Mouse (Mus musculus) myocyte (in vitro differentiated cells): ENCODE results near the gene Rxylt1. TPM values are rescaled to one million over a fixed set of nuclear protein-coding genes. Genes with fewer than 3 reads are reported as not detected.
A peak's percentile ranks its signal among the peaks of the same experiment; 100 is the strongest.

Experiments
- H3K27me3 ChIP-seq: one replicate; pipeline ENCODE4 v1.6.1; 2011; ENCODE audit not compliant: control insufficient read depth, insufficient read depth, insufficient read length
- H3K36me3 ChIP-seq: one replicate; pipeline ENCODE4 v1.6.1; 2011; ENCODE audit not compliant: control insufficient read depth, insufficient read depth
- H3K4me2 ChIP-seq: one replicate; pipeline ENCODE4 v1.6.1; 2011; ENCODE audit warnings: low read depth, control low read depth
- H3K4me3 ChIP-seq: one replicate; pipeline ENCODE4 v1.5.1; 2011; ENCODE audit warnings: mild to moderate bottlenecking, control low read depth, moderate library complexity
- H3K79me2 ChIP-seq: one replicate; pipeline ENCODE4 v1.6.1; 2011; ENCODE audit not compliant: control insufficient read depth, insufficient read depth
- H3ac ChIP-seq: one replicate; pipeline ENCODE4 v1.6.1; 2011; ENCODE audit not compliant: control insufficient read depth, insufficient read length
- CEBPB ChIP-seq: IDR thresholded peaks from 2 replicates; pipeline ENCODE4 v1.6.1; 2011; ENCODE audit warnings: mild to moderate bottlenecking, moderate library complexity; ENCODE audit not compliant: poor library complexity, insufficient read depth, severe bottlenecking
- E2F4 ChIP-seq: IDR thresholded peaks from one replicate; pipeline ENCODE4 v1.6.1; 2011; ENCODE audit warnings: mild to moderate bottlenecking, control low read depth, moderate library complexity; ENCODE audit not compliant: insufficient read depth
- MAX ChIP-seq: IDR thresholded peaks from one replicate; pipeline ENCODE4 v1.6.1; 2011; ENCODE audit warnings: low read depth, mild to moderate bottlenecking, control low read depth
- MYOD1 ChIP-seq, 3 experiments: IDR thresholded peaks; one replicate each; pipeline ENCODE4 v1.6.1; 2011; ENCODE audit warnings: control low read depth in 2 of 3, low read depth in 2 of 3, mild to moderate bottlenecking in 2 of 3, moderate library complexity in 1 of 3; ENCODE audit not compliant: insufficient read length in 2 of 3, control insufficient read depth in 1 of 3
- MYOG ChIP-seq, 3 experiments: IDR thresholded peaks; one replicate each; pipeline ENCODE4 v1.6.1; 2011; ENCODE audit warnings: control low read depth in 2 of 3, low read depth in 2 of 3, mild to moderate bottlenecking in 2 of 3; ENCODE audit not compliant: insufficient read length in 2 of 3, control insufficient read depth in 1 of 3, insufficient read depth in 1 of 3
- POLR2A ChIP-seq: IDR thresholded peaks from one replicate; pipeline ENCODE4 v1.6.1; 2011; ENCODE audit warnings: low read depth, mild to moderate bottlenecking, control low read depth, moderate library complexity; ENCODE audit not compliant: insufficient read length
- POLR2AphosphoS2 ChIP-seq: IDR thresholded peaks from one replicate; pipeline ENCODE4 v1.6.1; 2011; ENCODE audit warnings: low read depth, control low read depth; ENCODE audit not compliant: insufficient read length
- REST ChIP-seq: IDR thresholded peaks from one replicate; pipeline ENCODE4 v1.6.1; 2011; ENCODE audit warnings: mild to moderate bottlenecking, control low read depth, moderate library complexity; ENCODE audit not compliant: insufficient read depth, insufficient read length
- SRF ChIP-seq: IDR thresholded peaks from one replicate; pipeline ENCODE4 v1.6.1; 2011; ENCODE audit warnings: low read depth; ENCODE audit not compliant: control insufficient read depth, insufficient read length
- TCF12 ChIP-seq: IDR thresholded peaks from one replicate; pipeline ENCODE4 v1.6.1; 2011; ENCODE audit warnings: mild to moderate bottlenecking, control low read depth; ENCODE audit not compliant: poor library complexity, insufficient read depth, severe bottlenecking
- TCF3 ChIP-seq: IDR thresholded peaks from one replicate; pipeline ENCODE4 v1.6.1; 2011; ENCODE audit warnings: low read depth, control low read depth; ENCODE audit not compliant: insufficient read length
- USF1 ChIP-seq: IDR thresholded peaks from one replicate; pipeline ENCODE4 v1.6.1; 2011; ENCODE audit warnings: low read depth, mild to moderate bottlenecking, control low read depth, moderate library complexity
- polyA plus RNA-seq: library from polyadenylated mRNA; unstranded; fragments of >200 nt; fragmentation: generic; extraction: Trizol; gene quantifications from one replicate; pipeline ENCODE4 v1.2.1, GENCODE M21; 2012; ENCODE audit warnings: missing spikeins

The Rxylt1 gene
- polyA plus RNA-seq, 1 experiment: 27.8 TPM

DNA sequence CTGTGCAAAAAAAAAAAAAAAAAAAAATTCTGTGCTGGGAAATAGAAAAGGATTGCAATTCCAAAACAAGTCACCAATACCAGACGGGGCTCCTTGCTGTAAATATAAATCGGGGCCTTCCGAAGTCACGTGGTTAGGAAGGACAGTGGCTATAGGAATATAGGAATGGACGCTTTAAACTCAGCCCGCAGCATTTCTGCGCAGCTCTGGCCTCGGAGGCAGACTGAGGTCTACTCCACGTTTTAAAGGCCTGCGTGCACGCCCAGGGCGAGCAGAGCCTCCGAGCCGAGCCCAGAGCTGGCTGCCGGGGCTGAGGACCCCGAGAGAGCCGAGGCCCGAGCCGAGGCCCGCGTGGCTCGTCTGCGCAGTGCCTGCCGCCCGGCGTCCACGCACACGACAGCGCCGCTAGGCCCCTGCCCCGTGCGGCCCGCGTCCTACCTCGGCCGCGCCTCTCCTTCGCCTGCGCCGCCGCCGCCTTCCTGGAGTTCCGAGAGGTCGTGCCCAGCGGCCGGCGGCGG lies 650 bp downstream of the Rxylt1 start:
- TF ChIP-seq USF1 (peak; percentile 76), MYOG (IDR thresholded peaks at IDR 0.05; ENCODE audit: control insufficient read depth in 1 of 3, insufficient read depth in 1 of 3, insufficient read length in 2 of 3, low read depth in 2 of 3) (no peak)
- Histone ChIP-seq H3K36me3 (peaks cover 21% of the 10 kb centered on the region), H3K4me3 (peak overlapping the region; percentile 40), H3K4me2 (peak overlapping the region; percentile 78), H3ac (peak overlapping the region; percentile 65), H3K79me2 (no peaks in the 10 kb centered on the region), H3K27me3 (no peaks in the 10 kb centered on the region)

DNA sequence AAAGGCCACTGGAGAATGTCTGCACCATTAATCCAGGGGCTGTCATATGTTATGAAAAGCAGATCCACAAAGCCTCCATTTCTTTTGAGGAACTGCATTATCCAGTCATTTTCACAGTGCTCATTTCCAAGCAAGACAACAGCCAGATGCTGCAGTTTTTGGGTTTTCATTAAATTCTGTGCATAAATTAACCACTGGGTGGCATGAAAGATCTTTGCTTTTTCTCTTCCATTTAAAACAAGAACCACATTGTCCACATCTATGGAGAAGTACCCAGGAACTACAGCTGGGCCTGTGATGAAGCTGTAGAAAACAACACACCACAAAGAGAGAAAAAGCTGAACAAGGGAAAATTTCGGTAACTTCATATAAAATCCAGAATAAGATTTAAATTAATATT lies 6.7 kb downstream of the Rxylt1 start:
- Histone ChIP-seq H3K27me3 (no peaks in the 10 kb centered on the region), H3K4me3 (no peak overlapping the region), H3ac (no peak overlapping the region), H3K4me2 (no peak overlapping the region), H3K79me2 (no peaks in the 10 kb centered on the region), H3K36me3 (peaks cover 52% of the 10 kb centered on the region)
- no peak for TF ChIP-seq REST

DNA sequence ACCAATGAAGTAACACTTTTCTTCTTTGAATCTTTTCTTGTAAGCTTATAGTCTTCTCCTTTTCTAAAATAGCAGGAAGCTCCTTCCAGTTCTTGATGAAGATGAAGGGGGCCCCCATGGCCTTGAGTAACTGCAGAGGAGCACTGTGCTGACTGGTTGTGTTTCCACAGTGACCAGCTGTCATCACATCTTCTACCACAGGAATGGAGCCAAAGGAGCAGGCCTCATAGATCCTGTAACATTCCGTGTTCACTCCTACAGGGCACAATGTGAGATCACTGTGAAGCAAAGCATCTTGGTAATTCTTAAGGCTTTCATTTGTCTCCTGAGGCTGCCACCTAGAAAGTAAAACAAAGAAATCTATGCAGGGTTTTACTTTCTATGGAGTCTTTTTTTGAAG lies 15.8 kb downstream of the Rxylt1 start:
- Histone ChIP-seq H3K27me3 (no peaks in the 10 kb centered on the region), H3ac (no peak overlapping the region), H3K4me3 (no peak overlapping the region), H3K4me2 (no peak overlapping the region), H3K36me3 (no peaks in the 10 kb centered on the region), H3K79me2 (no peaks in the 10 kb centered on the region)
- TF ChIP-seq CEBPB (no peak), MYOD1 (IDR thresholded peaks at IDR 0.05; ENCODE audit: control insufficient read depth in 1 of 3, insufficient read length in 2 of 3, low read depth in 2 of 3) (no peak), REST (no peak), MAX (no peak), POLR2AphosphoS2 (no peak), POLR2A (no peak), TCF12 (no peak), TCF3 (no peak), MYOG (IDR thresholded peaks at IDR 0.05; ENCODE audit: control insufficient read depth in 1 of 3, insufficient read depth in 1 of 3, insufficient read length in 2 of 3, low read depth in 2 of 3) (no peak), USF1 (no peak), E2F4 (no peak), SRF (no peak)

DNA sequence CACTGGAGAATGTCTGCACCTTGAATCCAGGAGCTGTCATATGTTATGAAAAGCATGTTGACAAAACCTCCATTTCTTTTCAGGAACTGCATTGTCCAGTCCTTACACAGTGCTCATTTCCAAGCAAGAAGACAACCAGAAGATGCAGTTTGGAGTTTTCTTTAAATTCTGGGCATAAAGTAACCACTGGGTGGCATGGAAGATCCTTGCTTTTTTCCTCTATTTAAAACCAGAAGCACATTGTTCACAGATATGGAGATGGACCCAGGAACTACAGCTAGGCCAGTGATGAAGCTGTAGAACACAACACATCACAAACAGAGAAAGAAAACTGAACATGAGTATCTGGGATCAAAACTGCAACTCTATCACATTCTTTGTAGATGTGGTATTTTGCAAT lies 28.0 kb downstream of the Rxylt1 start:
- H3ac ChIP-seq: no peak overlapping the region
- H3K4me2 ChIP-seq: no peak overlapping the region
- TF ChIP-seq SRF (no peak), POLR2A (no peak), TCF12 (no peak), E2F4 (no peak), TCF3 (no peak), MYOD1 (IDR thresholded peaks at IDR 0.05; ENCODE audit: control insufficient read depth in 1 of 3, insufficient read length in 2 of 3, low read depth in 2 of 3) (no peak)
- no peaks in the 10 kb centered on the region for H3K36me3 ChIP-seq
- peaks cover 3% of the 10 kb centered on the region for H3K27me3 ChIP-seq
- H3K79me2 ChIP-seq: no peaks in the 10 kb centered on the region
- no peak overlapping the region for H3K4me3 ChIP-seq

DNA sequence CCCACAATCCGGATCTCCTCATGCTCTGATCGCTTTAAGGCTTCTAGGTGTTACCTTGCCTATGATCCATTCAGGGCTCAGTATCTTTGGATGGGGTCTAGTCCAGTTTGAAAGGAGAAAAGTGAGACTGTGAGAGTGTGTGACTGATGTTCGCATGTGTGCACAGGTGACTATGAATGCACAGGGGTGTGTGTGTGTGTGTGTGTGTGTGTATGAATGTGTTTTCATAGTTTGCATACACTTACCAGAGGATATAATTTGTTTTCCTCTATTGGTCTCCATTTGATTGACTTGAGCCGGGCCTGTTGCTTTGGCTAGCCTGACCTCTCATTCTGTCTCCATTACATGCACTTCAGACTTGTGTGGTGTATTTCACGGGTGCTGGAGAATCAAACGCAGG lies 41.3 kb downstream of the Rxylt1 start:
- H3K4me3 ChIP-seq: no peak overlapping the region
- no peaks in the 10 kb centered on the region for H3K79me2 ChIP-seq
- no peak overlapping the region for H3ac ChIP-seq
- no peak for TF ChIP-seq TCF3
- TF ChIP-seq E2F4: no peak
- no peak for TF ChIP-seq POLR2AphosphoS2
- TF ChIP-seq CEBPB: no peak
- TF ChIP-seq REST: no peak
- no peak for TF ChIP-seq POLR2A
- TF ChIP-seq MYOG (IDR thresholded peaks at IDR 0.05; ENCODE audit: control insufficient read depth in 1 of 3, insufficient read depth in 1 of 3, insufficient read length in 2 of 3, low read depth in 2 of 3): no peak
- TF ChIP-seq TCF12: no peak
- TF ChIP-seq USF1: no peak
- TF ChIP-seq MAX: no peak
- TF ChIP-seq MYOD1 (IDR thresholded peaks at IDR 0.05; ENCODE audit: control insufficient read depth in 1 of 3, insufficient read length in 2 of 3, low read depth in 2 of 3): no peak
- TF ChIP-seq SRF: no peak
- H3K4me2 ChIP-seq: no peak overlapping the region
- H3K36me3 ChIP-seq: no peaks in the 10 kb centered on the region
- H3K27me3 ChIP-seq: no peaks in the 10 kb centered on the region

DNA sequence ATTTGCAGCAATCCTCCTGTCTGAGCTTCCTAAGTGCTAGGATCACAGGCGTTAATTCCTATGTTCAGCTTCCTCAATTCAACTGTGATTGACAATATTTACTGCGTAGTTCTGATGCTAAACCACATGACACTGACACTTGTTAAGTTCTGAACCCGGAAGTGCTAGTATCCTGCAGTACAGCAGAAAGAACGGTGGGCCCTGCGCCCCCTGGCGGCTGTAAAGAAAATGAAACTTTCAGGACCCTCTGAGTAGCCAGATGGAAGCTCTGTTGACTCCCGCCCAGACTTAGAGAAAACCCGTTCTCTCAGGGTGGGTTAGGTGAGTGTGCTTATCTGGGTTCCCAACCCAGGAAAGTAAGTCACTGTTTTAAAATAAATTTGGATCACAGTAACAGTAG lies 42.6 kb downstream of the Rxylt1 start:
- no peak for TF ChIP-seq SRF
- no peak for TF ChIP-seq REST
- no peak for TF ChIP-seq MAX
- TF ChIP-seq E2F4: no peak
- no peak for TF ChIP-seq CEBPB
- TF ChIP-seq MYOD1 (IDR thresholded peaks at IDR 0.05; ENCODE audit: control insufficient read depth in 1 of 3, insufficient read length in 2 of 3, low read depth in 2 of 3): no peak
- TF ChIP-seq TCF3: no peak
- TF ChIP-seq POLR2A: no peak
- TF ChIP-seq TCF12: no peak
- no peak for TF ChIP-seq USF1
- no peak for TF ChIP-seq POLR2AphosphoS2

More for the DNA sequence above, 42.6 kb downstream of the Rxylt1 start:
- no peaks in the 10 kb centered on the region for H3K27me3 ChIP-seq
- H3K79me2 ChIP-seq: no peaks in the 10 kb centered on the region
- no peak overlapping the region for H3K4me2 ChIP-seq
- no peaks in the 10 kb centered on the region for H3K36me3 ChIP-seq
- H3K4me3 ChIP-seq: no peak overlapping the region
- no peak overlapping the region for H3ac ChIP-seq
